ENCODE assay signal across 18 mouse cellular contexts in genomic region chr19:43651241-43651785, GRCm38 (mm10). TPM values are rescaled to one million over a fixed set of nuclear protein-coding genes. Genes with fewer than 3 reads are reported as not detected.
DNase-seq lines count a peak whose midpoint lies in the region; ATAC-seq and TF ChIP-seq lines count a peak whose summit lies in the region.
"Had no signal": no experiment of that assay in that cellular context is flagged by ENCODE, and none has a peak within 500 bp of the region (broad histone marks: within the 10 kb centered on the region; RNA-seq: fewer than 3 reads in every experiment).

No protein-coding gene starts in this region.

- H3K36me3 ChIP-seq in kidney, postnatal 0 days (ENCODE audit: insufficient read depth, low read length), result no peaks in the 10 kb centered on the region
- H3K36me3 ChIP-seq in kidney, adult 2 months (ENCODE audit: control insufficient read depth, insufficient read depth, low read length), result no peaks in the 10 kb centered on the region
- H3K36me3 ChIP-seq in stomach, embryonic 14.5 days (ENCODE audit: control insufficient read depth, insufficient read depth, low read length), result no peaks in the 10 kb centered on the region
- no peaks in the 10 kb centered on the region for H3K36me3 ChIP-seq in forebrain, embryonic 13.5 days (ENCODE audit: poor library complexity, severe bottlenecking)
- H3K36me3 ChIP-seq: embryonic facial prominence, embryonic 10.5 days; heart, embryonic 12.5 days; hindbrain, embryonic 12.5 days had no signal

- peak; percentile 52 for DNase-seq in kidney, postnatal 0 days (ENCODE audit: low spot score)
- DNase-seq in kidney, adult 2 months, result no peak
- DNase-seq in adipocyte (ENCODE audit: low spot score), result peak; percentile 79
- DNase-seq in MN1 (ENCODE audit: low spot score), result no peak
- no peak for DNase-seq in frontal cortex, postnatal 10 days (ENCODE audit: low spot score in 2 of 2)
- DNase-seq: adrenal gland, postnatal 10 days; cerebellum, adult 2 months; cerebellum, postnatal 10 days; gastrocnemius, postnatal 14 days had no signal

- peaks cover 7% of the 10 kb centered on the region; the same call in 1 of the 2 replicates for H3K4me1 ChIP-seq in kidney, postnatal 0 days (replicated peaks; ENCODE audit: insufficient read depth, low read length)
- H3K4me1 ChIP-seq in kidney, adult 2 months (ENCODE audit: control insufficient read depth, insufficient read depth, low read length), result no peaks in the 10 kb centered on the region
- H3K4me1 ChIP-seq in brown adipose tissue, adult 24 weeks (ENCODE audit: control insufficient read depth, insufficient read depth, insufficient read length, low read length), result peaks cover 15% of the 10 kb centered on the region
- H3K4me1 ChIP-seq in stomach, embryonic 14.5 days (ENCODE audit: control insufficient read depth, insufficient read depth, low read length), result peaks cover 19% of the 10 kb centered on the region
- H3K4me1 ChIP-seq in forebrain, embryonic 13.5 days, result no peaks in the 10 kb centered on the region
- H3K4me1 ChIP-seq: heart, embryonic 12.5 days; hindbrain, embryonic 12.5 days had no signal

- no peak overlapping the region for H3K4me3 ChIP-seq in kidney, postnatal 0 days (replicated peaks; ENCODE audit: low read depth, low read length)
- H3K4me3 ChIP-seq in kidney, adult 2 months (ENCODE audit: insufficient read depth, low read depth, low read length), result no peak overlapping the region
- H3K4me3 ChIP-seq in brown adipose tissue, adult 24 weeks (ENCODE audit: insufficient read depth, low read depth, low read length), result no peak overlapping the region
- no peak overlapping the region for H3K4me3 ChIP-seq in stomach, embryonic 14.5 days (ENCODE audit: low read depth, low read length)
- H3K4me3 ChIP-seq in forebrain, embryonic 13.5 days, result no peak overlapping the region
- H3K4me3 ChIP-seq: embryonic facial prominence, embryonic 10.5 days; heart, embryonic 12.5 days; hindbrain, embryonic 12.5 days had no signal

- no peak for ATAC-seq in kidney, postnatal 0 days (replicated peaks; ENCODE audit: low FRiP score, low read depth)
- 0 out of 2 replicates have a peak, but pooled peaks have one; percentile 44 for ATAC-seq in stomach, embryonic 14.5 days (ENCODE audit: insufficient number of reproducible peaks, insufficient read depth, low FRiP score, low read depth)
- no peak for ATAC-seq in forebrain, embryonic 13.5 days
- ATAC-seq: forebrain, embryonic 14.5 days; hindbrain, embryonic 16.5 days had no signal

- no peak overlapping the region for H3K9ac ChIP-seq in kidney, postnatal 0 days (ENCODE audit: low read depth, low read length)
- no peak overlapping the region for H3K9ac ChIP-seq in stomach, embryonic 14.5 days (replicated peaks; ENCODE audit: low read depth, low read length)
- H3K9ac ChIP-seq in forebrain, embryonic 13.5 days, result no peak overlapping the region
- H3K9ac ChIP-seq: heart, embryonic 12.5 days; hindbrain, embryonic 12.5 days had no signal

- no peak overlapping the region for H3K27ac ChIP-seq in kidney, postnatal 0 days
- no peak overlapping the region for H3K27ac ChIP-seq in kidney, adult 2 months (ENCODE audit: insufficient read depth, low read depth, low read length)
- peak overlapping the region; percentile 68 for H3K27ac ChIP-seq in brown adipose tissue, adult 24 weeks (replicated peaks; ENCODE audit: low read depth, low read length)
- peak overlapping the region; percentile 62; the same call in 1 of the 2 replicates for H3K27ac ChIP-seq in stomach, embryonic 14.5 days (ENCODE audit: low read length)
- H3K27ac ChIP-seq in forebrain, embryonic 13.5 days, result no peak overlapping the region
- H3K27ac ChIP-seq: embryonic facial prominence, embryonic 10.5 days; hindbrain, embryonic 12.5 days had no signal

- H3K9me3 ChIP-seq in kidney, postnatal 0 days (replicated peaks; ENCODE audit: low read length), result no peaks in the 10 kb centered on the region
- H3K9me3 ChIP-seq in stomach, embryonic 14.5 days (ENCODE audit: control insufficient read depth, low read depth, low read length), result no peaks in the 10 kb centered on the region
- no peaks in the 10 kb centered on the region for H3K9me3 ChIP-seq in forebrain, embryonic 13.5 days (replicated peaks)
- H3K9me3 ChIP-seq: embryonic facial prominence, embryonic 10.5 days; heart, embryonic 12.5 days; hindbrain, embryonic 12.5 days had no signal

- no peak for TF ChIP-seq CTCF in kidney, postnatal 0 days (IDR thresholded peaks at IDR 0.05; ENCODE audit: low read depth)
- TF ChIP-seq CTCF in kidney, adult 2 months (conservative IDR thresholded peaks at IDR 0.05; ENCODE audit: insufficient read depth, insufficient read length, low read depth, low read length), result no peak

- no peak for TF ChIP-seq POLR2A in kidney, adult 2 months (IDR thresholded peaks at IDR 0.05; ENCODE audit: low read depth, low read length)

- no peak overlapping the region for H3K4me2 ChIP-seq in kidney, postnatal 0 days (ENCODE audit: low read length)
- no peak overlapping the region for H3K4me2 ChIP-seq in stomach, embryonic 14.5 days (replicated peaks; ENCODE audit: low read depth, low read length)
- no peak overlapping the region for H3K4me2 ChIP-seq in forebrain, embryonic 13.5 days
- H3K4me2 ChIP-seq: heart, embryonic 12.5 days; hindbrain, embryonic 12.5 days had no signal

- WGBS in kidney, postnatal 0 days, result 34% methylated on average over 8 of the region's 8 CpGs
- 50% methylated on average over 8 of the region's 8 CpGs for WGBS in kidney, adult 2 months
- WGBS in stomach, embryonic 14.5 days, result 28% methylated on average over 8 of the region's 8 CpGs
- WGBS in forebrain, embryonic 13.5 days, result 60% methylated on average over 8 of the region's 8 CpGs

- no peaks in the 10 kb centered on the region; the same call in 1 of the 2 replicates for H3K27me3 ChIP-seq in kidney, postnatal 0 days (ENCODE audit: insufficient read depth, low read length)
- H3K27me3 ChIP-seq in kidney, adult 2 months (replicated peaks; ENCODE audit: control insufficient read depth, insufficient read depth, low read length), result no peaks in the 10 kb centered on the region
- H3K27me3 ChIP-seq in stomach, embryonic 14.5 days (ENCODE audit: control insufficient read depth, insufficient read depth, low read length), result no peaks in the 10 kb centered on the region
- H3K27me3 ChIP-seq in forebrain, embryonic 13.5 days, result peaks cover 5% of the 10 kb centered on the region

RNA-seq across cellular contexts. Expression of gene Slc25a28, which starts 23.4 kb away (rescaled TPM):
- polyA plus RNA-seq in kidney, postnatal 0 days (2015; fragmentation: Nextera tagmentation; extraction: Ambion mirVana), result 13.5 and 17.1 TPM in 2 replicates
- polyA plus RNA-seq in kidney, adult 2 months (2012; rRNA removed), result 83.2 and 93.1 TPM in 2 replicates
- polyA plus RNA-seq in brown adipose tissue, adult 24 weeks (2012; ENCODE audit: insufficient read depth, insufficient read length, missing spikeins), result 33.1 and 35.6 TPM in 2 replicates
- 14.9 and 18.4 TPM in 2 replicates for polyA plus RNA-seq in stomach, embryonic 14.5 days (2014; fragmentation: Nextera tagmentation; extraction: Ambion mirVana)
- 14.4 and 16.2 TPM in 2 replicates for polyA plus RNA-seq in forebrain, embryonic 13.5 days (2015; fragmentation: Nextera tagmentation; extraction: Ambion mirVana)

RNA-seq across cellular contexts. Expression of gene Entpd7, which starts 38.2 kb away (rescaled TPM):
- 11.3 and 12.0 TPM in 2 replicates for polyA plus RNA-seq in kidney, postnatal 0 days (2015; fragmentation: Nextera tagmentation; extraction: Ambion mirVana)
- 6.1 and 6.5 TPM in 2 replicates for polyA plus RNA-seq in kidney, adult 2 months (2012; rRNA removed)
- polyA plus RNA-seq in brown adipose tissue, adult 24 weeks (2012; ENCODE audit: insufficient read depth, insufficient read length, missing spikeins), result 1.7 and 2.0 TPM in 2 replicates
- polyA plus RNA-seq in stomach, embryonic 14.5 days (2014; fragmentation: Nextera tagmentation; extraction: Ambion mirVana), result 15.7 and 16.3 TPM in 2 replicates
- polyA plus RNA-seq in forebrain, embryonic 13.5 days (2015; fragmentation: Nextera tagmentation; extraction: Ambion mirVana), result 7.4 and 8.3 TPM in 2 replicates

RNA-seq across cellular contexts. Expression of gene Nkx2-3, which starts 39.2 kb away (rescaled TPM):
- not detected in 2 replicates for polyA plus RNA-seq in kidney, postnatal 0 days (2015; fragmentation: Nextera tagmentation; extraction: Ambion mirVana)
- polyA plus RNA-seq in kidney, adult 2 months (2012; rRNA removed), result not detected in 2 replicates
- polyA plus RNA-seq in brown adipose tissue, adult 24 weeks (2012; ENCODE audit: insufficient read depth, insufficient read length, missing spikeins), result not detected in 2 replicates
- 5.5 and 6.9 TPM in 2 replicates for polyA plus RNA-seq in stomach, embryonic 14.5 days (2014; fragmentation: Nextera tagmentation; extraction: Ambion mirVana)
- 4.8 and 5.2 TPM in 2 replicates for polyA plus RNA-seq in forebrain, embryonic 13.5 days (2015; fragmentation: Nextera tagmentation; extraction: Ambion mirVana)
- polyA plus RNA-seq: cerebellum, adult 2 months; heart, embryonic 12.5 days; heart, embryonic 16.5 days; hindbrain, embryonic 16.5 days had no signal

Comparison
In these comparisons a context has a peak if more than half of its experiments do, and no peak if none do; other contexts are left out.
1. DNase-seq: peak in kidney, postnatal 0 days (single experiment) and adipocyte (single experiment); none in kidney, adult 2 months (single experiment), MN1 (single experiment) and frontal cortex, postnatal 10 days (0 of 2).
2. H3K27ac ChIP-seq: peak in brown adipose tissue, adult 24 weeks (single experiment) and stomach, embryonic 14.5 days (single experiment); none in kidney, postnatal 0 days (single experiment), kidney, adult 2 months (single experiment) and forebrain, embryonic 13.5 days (single experiment).